Mouse (Mus musculus): Measurements from ENCODE around the gene Gm49325. TPM values are rescaled to one million over a fixed set of nuclear protein-coding genes. Genes with fewer than 3 reads are reported as not detected.

Gene Gm49325
- total RNA-seq, 2 experiments from 2014 or later, result 18.3 to 27.0 TPM

- Histone ChIP-seq H3K27ac (peak within 1 kb of the TSS; percentile 96), H3K4me3 (peak within 1 kb of the TSS; percentile 82)
- peak; percentile 88 to 93 for DNase-seq (ENCODE audit: low spot score in 2 of 2)
- no peak for TF ChIP-seq CTCF (conservative IDR thresholded peaks at IDR 0.05)
Observed at GRCm38 (mm10) chr10:77622055-77622988, 16.3 kb downstream of the Gm49325 start, which contains the start of gene Ube2g2. TSS of gene Ube2g2 (plus strand) at chr10:77622275.

- peak; percentile 17; the same call in 1 of the 2 replicates for TF ChIP-seq CTCF (conservative IDR thresholded peaks at IDR 0.05)
- peak in 1 of 2 experiments; percentile 53 for DNase-seq (ENCODE audit: low spot score in 2 of 2)
- H3K4me3 ChIP-seq, result peak overlapping the region; percentile 82
- H3K27ac ChIP-seq, result peak overlapping the region; percentile 96
Observed at GRCm38 (mm10) chr10:77623069-77623492, 17.1 kb downstream of the Gm49325 start.

GRCm38 (mm10) chr10:77623639-77624400 is 17.8 kb downstream of the Gm49325 start:
- H3K27ac ChIP-seq, result peak overlapping the region; percentile 96
- TF ChIP-seq CTCF (conservative IDR thresholded peaks at IDR 0.05), result no peak
- no peak for DNase-seq (ENCODE audit: low spot score in 2 of 2)
- H3K4me3 ChIP-seq, result peak overlapping the region; percentile 82

GRCm38 (mm10) chr10:77624570-77624995 is 18.6 kb downstream of the Gm49325 start:
- Histone ChIP-seq H3K4me3 (peak overlapping the region; percentile 43; the same call in 1 of the 2 replicates), H3K27ac (peak overlapping the region; percentile 96)
- TF ChIP-seq CTCF (conservative IDR thresholded peaks at IDR 0.05), result no peak
- peak; percentile 60 to 68 for DNase-seq (ENCODE audit: low spot score in 2 of 2)

GRCm38 (mm10) chr10:77626036-77626435 is 20.0 kb downstream of the Gm49325 start:
- Histone ChIP-seq H3K27ac (peak overlapping the region; percentile 96), H3K4me3 (no peak overlapping the region; the same call in 1 of the 2 replicates)
- TF ChIP-seq CTCF (conservative IDR thresholded peaks at IDR 0.05), result no peak
- DNase-seq (ENCODE audit: low spot score in 2 of 2), result no peak

- peak overlapping the region; percentile 96 for H3K27ac ChIP-seq
- H3K4me3 ChIP-seq, result no peak overlapping the region
- no peak for DNase-seq (ENCODE audit: low spot score in 2 of 2)
- TF ChIP-seq CTCF (conservative IDR thresholded peaks at IDR 0.05), result no peak
Observed at GRCm38 (mm10) chr10:77626591-77626990, 20.6 kb downstream of the Gm49325 start.

- TF ChIP-seq CTCF (conservative IDR thresholded peaks at IDR 0.05), result peak; percentile 98
- Histone ChIP-seq H3K27ac (no peak overlapping the region), H3K4me3 (no peak overlapping the region)
- peak; percentile 84 to 89 for DNase-seq (ENCODE audit: low spot score in 2 of 2)
Observed at GRCm38 (mm10) chr10:77627497-77627896, 21.5 kb downstream of the Gm49325 start.

GRCm38 (mm10) chr10:77629163-77629562 is 23.2 kb downstream of the Gm49325 start:
- no peak for TF ChIP-seq CTCF (conservative IDR thresholded peaks at IDR 0.05)

GRCm38 (mm10) chr10:77629970-77630369 is 24.0 kb downstream of the Gm49325 start:
- TF ChIP-seq CTCF (conservative IDR thresholded peaks at IDR 0.05), result peak; percentile 45
- Histone ChIP-seq H3K4me3 (no peak overlapping the region), H3K27ac (no peak overlapping the region)
- DNase-seq (ENCODE audit: low spot score in 2 of 2), result no peak

More at GRCm38 (mm10) chr10:77629163-77629562, 23.2 kb downstream of the Gm49325 start:
- no peak for DNase-seq (ENCODE audit: low spot score in 2 of 2)
- no peak overlapping the region for H3K4me3 ChIP-seq
- no peak overlapping the region for H3K27ac ChIP-seq

- TF ChIP-seq CTCF (conservative IDR thresholded peaks at IDR 0.05), result no peak
- no peak for DNase-seq (ENCODE audit: low spot score in 2 of 2)
- H3K27ac ChIP-seq, result peak overlapping the region; percentile 58
- no peak overlapping the region for H3K4me3 ChIP-seq
Observed at GRCm38 (mm10) chr10:77634016-77634415, 28.0 kb downstream of the Gm49325 start.

- TF ChIP-seq CTCF (conservative IDR thresholded peaks at IDR 0.05), result no peak; the same call in 1 of the 2 replicates
- Histone ChIP-seq H3K27ac (peak overlapping the region; percentile 58), H3K4me3 (no peak overlapping the region)
- DNase-seq (ENCODE audit: low spot score in 2 of 2), result no peak
Observed at GRCm38 (mm10) chr10:77634452-77635231, 28.6 kb downstream of the Gm49325 start.

Data from layer of hippocampus, adult 2 months (tissue).